Mouse (Mus musculus) large intestine, adult 2 months (tissue): ENCODE results near the gene Atp6v0a4. TPM values are rescaled to one million over a fixed set of nuclear protein-coding genes. Genes with fewer than 3 reads are reported as not detected.

Source experiments
- DNase-seq: peaks from one replicate; pipeline ENCODE4 v3.0.0-alpha.2; 2012; ENCODE audit warnings: low read depth, low spot score
- WGBS: fragments of 180-500 bp; shearing (Covaris S2); methylation state at CpG from one replicate; pipeline ENCODE4 v1.1.7; 2018; 5-methylcytosine and 5-hydroxymethylcytosine counted together
- polyA plus RNA-seq: library from polyadenylated mRNA; depleted of rRNA; stranded (reverse); fragments of >200 nt; gene quantifications from 2 replicates; pipeline ENCODE4 v1.2.3, GENCODE M21; 2012; rRNA removed

Gene Atp6v0a4
- 0.34 and 0.61 TPM in 2 replicates for polyA plus RNA-seq

- WGBS, result 47% methylated on average over 7 of the region's 7 CpGs
- no peak for DNase-seq
Observed at GRCm38 (mm10) chr6:38124207-38124835, at the start of gene Atp6v0a4. Gene Atp6v0a4 (minus strand): TSS chr6:38124586.

GRCm38 (mm10) chr6:38165385-38165784, 41.0 kb upstream of the Atp6v0a4 start:
- 87% methylated on average over 6 of the region's 6 CpGs for WGBS

DNA sequence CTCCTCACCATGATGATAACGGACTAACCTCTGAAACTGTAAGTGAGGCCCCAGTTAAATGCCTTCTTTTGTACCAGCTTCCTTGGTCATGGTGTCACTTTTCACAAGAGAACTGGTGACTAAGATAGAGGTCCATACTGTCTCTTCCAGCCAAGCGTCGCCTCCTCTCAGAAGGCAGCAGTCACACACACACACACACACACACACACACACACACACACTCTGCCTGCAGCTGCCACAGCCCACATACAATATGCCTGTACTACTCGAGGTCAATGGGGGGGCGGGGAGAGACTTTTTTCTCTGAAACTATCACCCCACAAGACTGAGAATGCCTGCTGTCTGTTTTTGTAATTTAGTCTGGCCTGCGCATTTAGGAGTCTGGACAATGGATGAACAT, 40.3 kb upstream of the Atp6v0a4 start:
- 86% methylated on average over 6 of the region's 6 CpGs for WGBS
- no peak for DNase-seq

More at GRCm38 (mm10) chr6:38165385-38165784, 41.0 kb upstream of the Atp6v0a4 start:
- DNase-seq, result no peak

- 47% methylated on average over 14 of the region's 14 CpGs for WGBS
Observed at GRCm38 (mm10) chr6:38162825-38163504, 38.6 kb upstream of the Atp6v0a4 start.

GRCm38 (mm10) chr6:38160556-38160955, 36.2 kb upstream of the Atp6v0a4 start:
- WGBS, result 75% methylated on average over 2 of the region's 2 CpGs
- no peak for DNase-seq

More at GRCm38 (mm10) chr6:38162825-38163504, 38.6 kb upstream of the Atp6v0a4 start:
- no peak for DNase-seq

DNA sequence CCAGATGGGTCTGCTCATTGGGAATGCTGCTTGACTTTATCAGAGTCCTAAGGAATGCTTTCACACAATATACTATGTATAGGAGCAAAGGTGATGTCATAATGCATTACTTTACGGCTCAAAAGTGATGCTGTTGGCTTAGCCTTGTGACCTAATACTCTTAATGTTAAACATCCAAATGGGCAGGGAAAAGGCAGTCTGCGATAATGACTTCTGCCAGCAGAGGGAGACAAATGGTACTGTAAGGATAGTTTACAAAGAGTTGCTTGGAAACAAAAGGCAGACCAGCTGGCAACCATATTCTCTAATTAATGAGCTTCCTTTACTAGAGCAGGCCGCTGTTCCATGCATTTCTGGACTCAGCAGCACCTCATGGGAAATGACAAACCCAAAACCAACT, 35.7 kb upstream of the Atp6v0a4 start:
- peak; percentile 57 for DNase-seq
- 4% methylated on average over 3 of the region's 3 CpGs for WGBS

GRCm38 (mm10) chr6:38159576-38159975, 35.2 kb upstream of the Atp6v0a4 start:
- 90% methylated on average over 4 of the region's 4 CpGs for WGBS
- no peak for DNase-seq

DNA sequence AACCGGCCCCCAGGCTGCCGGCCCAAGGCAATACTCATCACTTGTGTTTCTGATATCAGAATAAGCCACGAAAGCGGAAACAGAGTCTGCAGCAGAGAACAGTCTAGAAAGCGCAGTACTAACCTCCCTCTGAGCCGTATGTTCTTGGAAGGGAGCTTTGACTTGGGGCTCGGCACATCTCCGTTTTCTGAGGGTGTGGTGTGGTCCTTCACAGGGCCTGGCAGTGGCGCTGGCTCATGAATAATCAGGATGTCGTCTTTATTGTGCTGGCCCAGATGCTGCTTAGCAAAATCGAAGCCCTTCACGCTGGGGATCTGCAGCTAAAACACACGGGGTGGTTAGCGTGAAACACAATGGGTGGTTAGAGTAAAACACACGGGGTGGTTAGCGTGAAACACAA, 33.5 kb upstream of the Atp6v0a4 start:
- DNase-seq, result no peak
- WGBS, result 86% methylated on average over 16 of the region's 16 CpGs

DNA sequence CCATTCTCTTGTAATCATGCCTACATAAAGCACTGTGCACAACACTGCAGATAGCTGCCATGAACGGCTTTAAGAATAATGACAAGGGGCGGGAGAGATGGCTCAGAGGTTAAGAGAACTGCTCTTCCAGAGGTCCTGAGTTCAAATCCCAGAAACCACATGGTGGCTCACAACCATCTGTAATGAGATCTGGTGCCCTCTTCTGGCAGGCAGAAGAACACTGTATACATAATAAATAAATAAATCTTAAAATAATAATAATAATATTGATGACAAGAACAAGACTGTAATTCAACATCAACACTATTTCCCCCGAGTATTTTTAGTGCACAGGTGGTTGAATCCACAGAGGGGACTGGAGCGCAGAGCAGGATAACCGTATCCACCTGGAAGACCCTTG, 31.8 kb upstream of the Atp6v0a4 start:
- 87% methylated on average over 5 of the region's 5 CpGs for WGBS
- DNase-seq, result no peak

DNA sequence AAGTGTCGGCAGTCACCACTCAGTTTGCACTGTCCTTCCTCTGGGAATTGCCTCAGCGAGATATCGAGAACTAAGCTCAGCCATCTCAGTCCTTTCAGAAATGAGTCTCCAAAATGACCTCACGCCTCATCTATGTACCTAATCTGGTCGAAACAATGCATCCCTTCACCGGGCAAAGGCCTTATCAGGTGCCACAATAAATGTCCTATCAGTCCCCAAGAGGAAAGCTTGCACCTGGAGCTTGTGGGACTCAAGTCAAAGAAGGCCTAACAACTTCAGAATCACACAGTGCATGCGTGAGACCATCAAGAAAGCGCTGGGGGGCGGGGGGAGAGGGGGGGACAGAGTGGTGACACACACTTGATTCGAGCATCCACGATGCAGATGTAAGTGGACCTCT, 27.9 kb upstream of the Atp6v0a4 start:
- WGBS, result 77% methylated on average over 11 of the region's 11 CpGs
- DNase-seq, result no peak

GRCm38 (mm10) chr6:38149483-38149882, 25.1 kb upstream of the Atp6v0a4 start:
- 95% methylated on average over 19 of the region's 19 CpGs for WGBS
- DNase-seq, result no peak

DNA sequence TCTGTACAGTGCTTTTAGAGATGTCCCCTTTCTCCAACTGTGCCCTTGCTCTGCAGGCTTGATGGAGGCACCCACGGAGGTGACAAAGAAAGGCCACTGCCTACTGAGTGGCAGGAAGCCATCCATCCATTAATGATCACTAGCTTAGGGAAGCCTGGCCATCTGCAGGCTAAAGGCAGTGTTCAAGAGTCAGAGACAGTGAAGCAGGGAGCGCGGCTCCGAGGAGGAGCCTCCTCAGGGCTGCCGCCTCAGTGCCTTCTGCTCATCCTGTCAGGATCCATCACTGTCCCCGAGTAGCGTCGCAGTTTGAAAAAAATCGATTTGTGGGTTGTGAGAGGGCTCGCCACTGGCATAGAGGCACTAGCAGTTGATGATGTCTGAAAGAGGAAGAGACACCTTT, 24.2 kb upstream of the Atp6v0a4 start:
- WGBS, result 93% methylated on average over 10 of the region's 10 CpGs

DNA sequence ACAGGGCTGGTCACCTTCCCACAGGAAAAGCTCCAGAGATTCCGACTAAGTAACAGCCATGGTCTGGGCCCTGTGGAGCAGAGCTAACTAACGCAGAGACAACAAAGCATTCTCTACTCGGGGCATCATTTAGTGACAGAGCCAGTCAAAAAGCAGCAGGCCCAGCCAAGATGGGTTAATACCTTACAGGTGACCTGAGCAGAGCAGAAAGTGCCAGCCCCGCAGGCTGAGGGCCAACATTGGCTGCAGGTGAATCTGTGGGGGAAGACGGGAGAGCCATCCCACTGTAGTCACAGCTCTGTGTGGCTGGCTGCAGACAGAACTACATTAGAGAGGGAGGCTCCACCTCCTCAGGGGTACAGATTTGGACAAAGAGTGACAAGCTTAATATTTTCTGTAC, 22.9 kb upstream of the Atp6v0a4 start:
- WGBS, result 94% methylated on average over 5 of the region's 5 CpGs
- DNase-seq, result no peak

More for the DNA sequence above, 24.2 kb upstream of the Atp6v0a4 start:
- no peak for DNase-seq

- no peak for DNase-seq
- 81% methylated on average over 8 of the region's 8 CpGs for WGBS
Observed at GRCm38 (mm10) chr6:38145463-38146065, 21.2 kb upstream of the Atp6v0a4 start.

- peak; percentile 57 for DNase-seq
- whole genome bisulfite sequencing, result 14% methylated on average over 9 of the region's 9 CpGs
Observed at GRCm38 (mm10) chr6:38144161-38144998, 20.0 kb upstream of the Atp6v0a4 start.

- WGBS, result 92% methylated on average over 9 of the region's 9 CpGs
Observed at GRCm38 (mm10) chr6:38140402-38140801, 16.0 kb upstream of the Atp6v0a4 start.

DNA sequence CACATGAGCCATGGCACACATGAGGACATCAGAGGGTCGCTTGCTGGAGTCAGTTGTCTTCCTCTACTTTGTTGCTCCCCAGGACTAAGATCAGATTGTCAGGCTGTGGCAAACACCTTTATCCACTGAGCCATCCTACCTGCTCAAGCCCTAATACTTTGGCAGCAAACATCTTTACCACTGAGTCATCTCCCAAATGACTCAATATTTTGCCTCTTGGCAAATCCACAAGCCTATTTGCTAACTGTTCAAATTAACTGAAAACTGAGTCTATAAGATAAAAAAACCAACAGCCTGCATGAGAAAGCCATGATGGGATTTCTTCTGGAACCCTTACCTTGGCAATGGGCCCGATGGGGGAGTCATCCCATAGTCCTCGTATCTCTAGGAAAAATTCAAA, 14.7 kb upstream of the Atp6v0a4 start:
- WGBS, result 86% methylated on average over 3 of the region's 3 CpGs
- DNase-seq, result no peak

More at GRCm38 (mm10) chr6:38140402-38140801, 16.0 kb upstream of the Atp6v0a4 start:
- no peak for DNase-seq

GRCm38 (mm10) chr6:38134806-38135559, 10.6 kb upstream of the Atp6v0a4 start:
- no peak for DNase-seq
- 70% methylated on average over 8 of the region's 8 CpGs for WGBS

DNA sequence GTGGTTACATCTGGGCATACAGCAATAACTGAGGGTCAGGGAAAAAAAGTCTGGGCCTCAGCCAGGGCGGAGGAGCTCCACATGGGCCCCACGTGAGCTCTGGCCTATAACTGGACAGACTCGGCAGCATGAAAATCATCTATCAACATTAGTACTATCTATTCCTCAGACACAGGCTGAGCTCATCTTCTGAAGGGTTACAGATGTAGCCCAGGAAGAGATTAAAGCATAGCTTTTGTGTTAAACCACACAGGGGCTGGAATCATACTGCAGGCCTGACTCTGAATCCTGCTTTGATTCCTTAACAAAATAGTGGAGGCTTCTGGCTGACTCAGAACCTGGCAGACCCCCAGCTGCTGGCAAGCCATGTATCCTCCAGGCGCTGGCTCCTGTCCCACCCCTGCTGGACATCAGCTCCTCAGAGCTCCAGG, 7.4 kb upstream of the Atp6v0a4 start:
- whole genome bisulfite sequencing, result 61% methylated on average over 4 of the region's 4 CpGs
- DNase-seq, result no peak
